ENCODE assay signal across 16 mouse cellular contexts in genomic region chr3:131955771-131956170, GRCm38 (mm10).
"Had no signal": no experiment of that assay in that cellular context is flagged by ENCODE, and none has a peak within 500 bp of the region (broad histone marks: within the 10 kb centered on the region; RNA-seq: fewer than 3 reads in every experiment).

No protein-coding gene starts in this region.

- H3K4me2 ChIP-seq: neural tube, embryonic 13.5 days; neural tube, embryonic 15.5 days; stomach, embryonic 15.5 days had no signal

- H3K9ac ChIP-seq: neural tube, embryonic 13.5 days; neural tube, embryonic 15.5 days; stomach, embryonic 15.5 days had no signal

- H3K4me1 ChIP-seq: neural tube, embryonic 13.5 days; neural tube, embryonic 15.5 days; stomach, embryonic 15.5 days had no signal

- H3K9me3 ChIP-seq: neural tube, embryonic 13.5 days; neural tube, embryonic 15.5 days; stomach, embryonic 15.5 days had no signal

- H3K4me3 ChIP-seq: neural tube, embryonic 13.5 days; neural tube, embryonic 15.5 days; stomach, embryonic 15.5 days had no signal

- H3K27ac ChIP-seq: neural tube, embryonic 13.5 days; neural tube, embryonic 15.5 days; stomach, embryonic 15.5 days; stomach, postnatal 0 days had no signal

- H3K36me3 ChIP-seq: neural tube, embryonic 13.5 days; neural tube, embryonic 15.5 days; stomach, embryonic 15.5 days had no signal

- H3K27me3 ChIP-seq: neural tube, embryonic 13.5 days; neural tube, embryonic 15.5 days; stomach, embryonic 15.5 days had no signal

- DNase-seq: retina, postnatal 1 day; right cerebral cortex, adult 18-20 months; right cerebral cortex, postnatal 14 days; right cerebral cortex, postnatal 25 days; right cerebral cortex, postnatal 4 days; spleen, adult 18-20 months; thymus, adult 18-20 months; thymus, adult 2 months; thymus, postnatal 14 days; thymus, postnatal 25 days; thymus, postnatal 36 days; thymus, postnatal 4 days had no signal
